Mouse (Mus musculus): ENCODE results near the gene Cdc40.

Gene Cdc40

DNA sequence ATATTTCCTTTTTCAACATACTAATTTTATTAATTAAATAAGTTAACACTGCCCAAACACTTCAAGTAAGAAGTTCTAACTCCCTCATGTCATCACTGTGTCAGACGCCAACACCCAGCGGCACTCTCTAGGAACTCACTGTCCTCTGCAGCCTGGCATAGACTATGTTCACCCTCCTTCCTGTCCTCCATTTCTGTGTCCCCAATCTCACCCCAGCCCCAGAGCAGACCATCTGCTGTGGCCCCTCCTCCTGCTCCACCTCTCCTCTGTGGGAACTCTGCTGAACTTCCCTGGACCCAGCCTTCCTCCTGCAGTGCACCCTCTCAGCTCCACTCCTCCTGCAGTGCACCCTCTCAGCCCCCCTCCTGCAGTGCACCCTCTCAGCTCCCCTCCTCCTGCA lies 15.0 kb downstream of the Cdc40 start:
- DNase-seq (ENCODE audit: low read depth, low spot score), result no peak

GRCm38 (mm10) chr10:40857599-40857998 lies 25.5 kb downstream of the Cdc40 start:
- DNase-seq (ENCODE audit: low read depth, low spot score), result no peak

- no peak for DNase-seq (ENCODE audit: low read depth, low spot score)
Observed at GRCm38 (mm10) chr10:40856703-40857102, 26.4 kb downstream of the Cdc40 start.

DNA sequence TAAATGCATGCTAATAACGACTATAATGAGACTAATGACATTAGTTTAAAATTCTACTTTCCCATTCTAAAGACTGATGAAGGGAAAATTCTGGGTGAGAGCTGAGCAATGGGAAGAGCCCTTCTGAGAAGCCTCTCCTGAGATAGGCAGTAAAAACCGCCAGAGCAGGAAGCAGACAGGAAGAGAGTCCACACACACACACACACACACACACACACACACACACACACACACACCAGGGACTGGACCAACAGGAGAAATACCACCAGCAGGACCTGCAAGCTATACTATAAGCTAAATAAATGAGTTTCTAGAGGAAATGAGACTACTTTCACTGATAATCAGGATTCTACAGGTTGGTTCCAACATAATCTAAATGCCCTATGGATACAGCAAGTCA lies 27.5 kb downstream of the Cdc40 start:
- DNase-seq (ENCODE audit: low read depth, low spot score), result no peak

DNA sequence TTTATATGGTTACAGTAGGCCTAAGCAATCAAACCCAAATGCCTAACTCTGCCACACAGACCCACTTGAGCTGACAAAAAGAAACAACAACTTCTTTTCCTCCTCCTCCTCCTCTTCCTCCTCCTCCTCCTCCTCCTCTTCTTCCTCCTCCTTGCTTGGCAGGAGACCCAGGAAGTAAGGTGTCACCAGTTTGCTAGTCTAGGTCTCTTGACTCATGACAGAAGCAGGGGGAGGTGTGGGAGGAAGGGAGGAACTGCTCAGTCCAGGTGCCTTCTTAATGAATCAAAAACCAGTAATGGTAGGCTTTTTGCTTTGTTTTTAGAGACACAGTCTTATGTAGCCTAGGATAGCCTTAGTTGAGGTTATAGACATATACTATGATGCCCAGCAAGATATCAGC lies 32.0 kb downstream of the Cdc40 start:
- no peak for DNase-seq (ENCODE audit: low read depth, low spot score)

DNA sequence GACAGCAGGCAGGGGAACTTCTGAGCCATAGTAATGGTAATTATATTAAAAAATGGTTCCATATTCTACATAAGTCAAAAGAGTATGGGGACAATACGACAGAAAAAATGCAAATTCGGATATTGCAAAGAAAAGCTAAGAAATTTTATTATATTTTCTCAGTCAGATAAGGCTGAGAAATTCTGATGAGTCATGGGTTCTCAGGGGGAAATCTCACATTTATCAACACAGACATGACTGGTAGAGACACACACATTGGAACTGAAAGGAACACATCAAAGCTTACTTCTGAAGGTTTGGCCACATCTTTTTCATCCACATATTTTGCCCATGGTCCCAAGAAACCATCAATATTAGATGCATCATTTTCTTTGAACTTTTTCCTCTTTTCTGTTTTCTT lies 32.5 kb downstream of the Cdc40 start:
- no peak for DNase-seq (ENCODE audit: low read depth, low spot score)

DNA sequence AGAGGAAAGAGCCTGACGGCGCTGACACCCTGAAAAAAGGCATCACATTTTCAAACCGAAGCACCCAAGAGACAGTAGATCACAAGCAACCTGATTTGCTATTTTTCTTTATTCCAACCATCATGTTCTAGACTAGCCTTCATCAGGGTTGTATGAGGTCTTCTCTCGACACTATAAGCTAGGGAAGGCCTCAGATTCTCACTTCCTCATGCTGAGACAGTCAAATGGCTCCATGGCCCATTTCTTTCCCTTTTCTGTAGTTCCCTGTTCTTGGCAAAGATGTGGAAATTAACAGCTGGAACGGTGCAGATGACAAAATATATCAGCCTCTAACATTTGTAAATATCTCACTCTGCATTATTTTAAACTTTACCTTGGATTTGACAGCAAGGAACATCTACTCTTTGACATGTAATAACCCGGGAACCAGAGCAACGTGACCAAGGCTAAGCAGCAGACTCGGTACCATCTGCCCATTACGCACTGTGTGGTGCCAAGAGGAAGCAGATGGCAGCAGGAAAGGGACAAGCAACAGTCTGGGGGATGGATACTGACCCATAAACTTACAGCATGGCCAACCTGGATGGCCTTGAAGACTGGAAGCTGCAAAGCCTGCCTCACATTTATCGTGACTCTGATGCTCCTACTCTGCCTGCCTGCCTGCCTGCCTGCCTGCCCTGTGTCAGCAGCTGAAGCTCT lies 35.8 kb downstream of the Cdc40 start:
- no peak for DNase-seq (ENCODE audit: low read depth, low spot score)

DNA sequence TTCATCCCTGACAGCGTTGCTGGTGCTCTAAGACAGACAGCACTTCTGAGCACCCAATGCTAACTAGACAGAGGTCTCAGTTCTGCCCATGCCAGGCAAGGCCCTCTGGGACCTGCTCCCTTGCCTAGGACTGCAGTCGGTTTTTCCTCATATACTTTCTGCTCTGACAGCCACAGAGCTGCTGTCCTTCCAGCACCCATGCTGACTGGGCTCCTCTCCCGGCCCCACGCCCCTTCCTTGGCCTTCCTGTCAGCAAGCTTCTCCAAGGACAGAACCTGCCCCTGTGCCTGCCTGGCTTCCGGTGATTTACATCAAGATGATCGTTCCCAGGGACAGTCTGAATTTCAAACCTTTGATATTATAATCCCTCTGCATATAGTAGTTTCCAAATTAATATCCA lies 37.5 kb downstream of the Cdc40 start:
- DNase-seq (ENCODE audit: low read depth, low spot score), result peak; percentile 40

DNA sequence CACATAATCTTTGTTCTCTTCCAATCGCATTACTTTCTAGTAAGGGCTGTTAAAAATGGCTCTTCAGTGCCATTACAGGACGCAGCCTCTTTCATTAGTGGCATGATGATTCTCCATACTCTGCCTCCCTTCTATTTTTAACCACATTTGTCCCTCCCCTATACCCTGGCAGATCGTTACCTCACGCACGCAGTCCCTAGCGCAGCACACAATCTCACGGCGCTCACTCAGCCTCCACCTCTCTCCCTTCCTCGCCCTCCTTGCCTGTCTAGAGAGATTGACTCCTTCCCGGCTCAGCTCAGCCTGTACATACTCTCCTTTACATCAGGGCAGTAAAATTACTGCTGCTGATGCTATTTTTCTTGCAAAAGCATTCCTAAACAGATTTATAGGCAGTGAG lies 38.6 kb downstream of the Cdc40 start:
- DNase-seq (ENCODE audit: low read depth, low spot score), result no peak

- no peak for DNase-seq (ENCODE audit: low read depth, low spot score)
Observed at GRCm38 (mm10) chr10:40843841-40844240, 39.3 kb downstream of the Cdc40 start.

GRCm38 (mm10) chr10:40840086-40840485 lies 43.0 kb downstream of the Cdc40 start:
- peak; percentile 31 for DNase-seq (ENCODE audit: low read depth, low spot score)

GRCm38 (mm10) chr10:40831267-40831666 lies 51.8 kb downstream of the Cdc40 start:
- no peak for DNase-seq (ENCODE audit: low read depth, low spot score)

- DNase-seq (ENCODE audit: low read depth, low spot score), result no peak
Observed at GRCm38 (mm10) chr10:40830312-40830711, 52.8 kb downstream of the Cdc40 start.

DNA sequence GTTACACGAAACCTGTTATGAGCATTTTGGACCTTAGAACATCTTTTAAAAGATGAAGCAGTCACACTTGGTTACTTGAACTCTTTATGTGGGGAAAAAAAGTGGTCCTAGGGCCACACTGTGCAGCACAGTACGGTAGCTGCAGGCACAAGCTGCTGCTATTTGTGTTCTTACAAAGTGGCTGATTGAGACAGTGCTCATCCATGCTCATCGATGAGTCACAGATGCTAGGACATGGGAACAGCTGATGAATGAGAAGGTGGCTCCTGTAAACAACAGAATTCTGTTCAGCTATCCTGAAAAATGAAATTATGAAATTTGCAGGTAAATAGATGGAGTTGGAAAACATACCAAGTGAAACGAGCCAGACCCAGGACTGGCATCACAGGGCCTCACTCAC lies 55.4 kb downstream of the Cdc40 start:
- no peak for DNase-seq (ENCODE audit: low read depth, low spot score)

GRCm38 (mm10) chr10:40825952-40826351 lies 57.2 kb downstream of the Cdc40 start:
- DNase-seq (ENCODE audit: low read depth, low spot score), result no peak

- DNase-seq (ENCODE audit: low read depth, low spot score), result peak; percentile 37
Observed at GRCm38 (mm10) chr10:40816471-40816870, 66.6 kb downstream of the Cdc40 start.

GRCm38 (mm10) chr10:40813627-40814026 lies 69.5 kb downstream of the Cdc40 start:
- peak; percentile 56 for DNase-seq (ENCODE audit: low read depth, low spot score)

DNA sequence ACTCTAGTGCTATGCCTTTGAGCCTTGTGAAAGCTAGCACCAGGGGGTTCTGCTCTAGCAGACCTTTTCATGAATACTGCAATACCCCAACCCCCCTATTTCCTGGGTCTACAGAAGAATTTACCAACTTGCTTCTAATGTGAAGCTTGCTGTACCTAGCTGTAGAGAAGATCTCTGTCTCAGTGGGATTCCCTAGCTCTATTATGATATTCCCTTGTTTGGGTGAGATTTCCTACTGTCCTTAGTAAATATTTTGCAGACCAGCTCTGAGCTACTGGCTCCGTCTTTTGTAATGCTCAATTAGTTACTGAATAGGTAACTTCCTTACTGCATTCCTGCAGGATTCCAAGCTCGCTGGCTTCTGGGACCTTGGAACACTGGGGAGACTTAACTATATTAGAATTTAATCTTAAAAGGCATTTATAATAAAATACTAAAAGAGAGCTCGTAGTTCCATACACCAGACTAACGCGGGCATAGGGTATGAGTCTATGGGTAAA lies 73.7 kb downstream of the Cdc40 start:
- peak; percentile 89 for DNase-seq (ENCODE audit: low read depth, low spot score)

DNA sequence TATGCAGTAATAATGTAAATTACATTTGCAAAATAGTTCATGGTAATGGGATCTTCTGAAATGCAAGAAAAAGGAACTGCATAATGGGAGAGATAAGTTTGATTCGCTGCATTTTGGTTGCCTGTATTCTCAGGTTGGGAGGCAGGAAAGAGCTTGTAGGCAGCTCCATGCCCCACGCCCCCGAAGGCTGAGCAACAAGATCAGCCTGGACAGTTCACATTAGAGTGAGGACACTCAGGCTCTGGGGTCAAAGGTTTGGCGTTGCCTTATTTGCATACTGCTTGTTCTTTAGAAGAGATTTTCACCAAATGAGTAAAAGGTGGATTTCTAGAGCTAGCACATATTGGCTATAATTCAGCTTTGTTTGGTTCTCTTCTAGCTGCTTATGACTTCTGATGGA lies 76.9 kb downstream of the Cdc40 start:
- DNase-seq (ENCODE audit: low read depth, low spot score), result no peak

DNA sequence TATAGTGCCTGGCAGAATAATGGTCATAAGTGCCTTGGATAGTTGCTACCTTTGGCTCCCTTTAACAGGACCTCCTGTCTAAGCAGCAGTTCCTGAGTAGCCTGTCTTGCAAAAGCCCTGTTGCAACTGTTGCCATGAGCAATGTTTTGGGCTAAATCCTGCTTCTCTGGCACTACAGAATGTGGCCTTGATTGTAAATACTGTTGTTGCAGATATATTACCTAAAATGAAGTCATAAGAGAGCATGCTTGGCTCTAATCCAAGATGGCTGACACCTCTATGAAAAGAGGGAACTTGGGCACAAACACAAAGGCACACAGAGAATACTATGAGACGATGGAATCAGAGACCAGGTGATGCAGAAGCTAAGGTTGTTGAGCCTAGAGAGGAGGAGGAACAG lies 77.9 kb downstream of the Cdc40 start:
- DNase-seq (ENCODE audit: low read depth, low spot score), result no peak

DNA sequence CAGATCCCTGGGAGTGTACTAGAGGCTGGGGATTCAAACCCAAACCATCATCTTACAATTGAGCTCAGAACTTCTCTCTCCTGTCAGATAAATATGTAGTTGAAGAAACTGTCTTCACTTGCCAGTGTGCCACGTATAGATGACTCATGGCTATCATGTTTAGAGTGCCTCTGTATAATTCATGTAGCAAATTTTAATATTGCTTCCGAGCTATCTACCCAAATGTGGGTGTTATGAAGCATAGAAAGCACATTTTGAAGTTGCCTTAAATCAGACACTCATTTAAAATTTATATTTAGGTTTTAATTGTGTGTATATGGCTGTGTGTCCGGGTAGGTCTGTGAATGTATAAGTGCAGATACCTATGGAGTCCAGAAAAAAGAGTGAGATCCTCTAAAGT lies 91.0 kb downstream of the Cdc40 start:
- no peak for DNase-seq (ENCODE audit: low read depth, low spot score)

DNA sequence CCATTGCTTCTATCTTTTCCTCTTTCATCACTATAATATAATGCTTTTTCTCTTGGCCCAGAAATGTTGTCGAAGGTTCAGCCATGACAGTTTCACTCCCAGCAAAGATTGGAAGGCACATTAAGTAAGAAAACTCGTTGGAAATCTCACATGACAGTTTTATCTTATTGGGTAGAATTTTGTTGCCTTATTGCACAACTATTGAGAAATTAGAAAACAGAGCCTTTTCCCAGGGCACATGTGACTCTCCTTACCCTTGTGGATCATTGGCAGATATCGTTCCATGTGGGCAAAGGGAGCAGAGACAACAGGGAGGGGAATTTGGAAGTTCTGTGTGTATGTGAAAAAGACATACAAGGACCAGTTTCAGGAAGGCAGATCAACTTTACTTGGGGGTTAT lies 92.7 kb downstream of the Cdc40 start:
- DNase-seq (ENCODE audit: low read depth, low spot score), result no peak
